Mouse (Mus musculus): ENCODE measurements at regions not wholly inside any gene's neighbourhood (a gene's known extent, or its start where the extent isn't known, plus 50 kb on each side); places are given as distances from the start of the nearest gene placed in this dataset.
A peak's percentile ranks its signal among the peaks of the same experiment; 100 is the strongest.

DNA sequence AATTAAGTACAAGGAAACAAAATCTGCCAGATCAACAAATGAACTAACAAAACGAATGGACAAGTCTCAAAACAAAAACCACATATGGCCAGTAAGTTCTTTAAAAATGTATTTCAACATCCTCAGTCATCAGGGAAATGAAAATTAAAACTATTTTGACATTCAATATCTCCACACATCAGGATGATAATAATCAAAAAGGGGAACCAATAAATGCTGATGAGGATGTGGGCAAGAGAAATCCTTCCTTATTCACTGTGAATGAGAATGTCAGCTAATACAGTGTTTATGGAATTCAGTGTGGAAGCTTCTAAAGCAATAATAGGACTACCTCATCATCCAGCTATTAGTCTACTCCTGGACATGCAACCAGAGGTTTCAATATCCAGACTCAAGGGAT lies 86.1 kb upstream of the Trp63 start:
- ATAC-seq, result no peak
- WGBS, result 81% methylated on average over 1 of the region's 1 CpGs

GRCm38 (mm10) chr16:25603121-25603520 lies 80.4 kb upstream of the Trp63 start:
- WGBS, result 86% methylated on average over 2 of the region's 2 CpGs
- no peak overlapping the region for H3K4me2 ChIP-seq (replicated peaks)
- no peak overlapping the region for H3K9ac ChIP-seq
- H3K36me3 ChIP-seq, result no peaks in the 10 kb centered on the region
- no peak for ATAC-seq
- H3K4me3 ChIP-seq (replicated peaks), result no peak overlapping the region
- no peaks in the 10 kb centered on the region for H3K4me1 ChIP-seq (replicated peaks)
- H3K27me3 ChIP-seq (replicated peaks), result no peaks in the 10 kb centered on the region
- no peaks in the 10 kb centered on the region for H3K9me3 ChIP-seq
- no peak overlapping the region for H3K27ac ChIP-seq

More for the DNA sequence above, 86.1 kb upstream of the Trp63 start:
- no peaks in the 10 kb centered on the region for H3K27me3 ChIP-seq (replicated peaks)
- no peak overlapping the region for H3K4me3 ChIP-seq (replicated peaks)
- H3K4me2 ChIP-seq (replicated peaks), result no peak overlapping the region
- no peak overlapping the region for H3K9ac ChIP-seq
- no peaks in the 10 kb centered on the region for H3K36me3 ChIP-seq
- no peaks in the 10 kb centered on the region for H3K9me3 ChIP-seq
- H3K4me1 ChIP-seq (replicated peaks), result no peaks in the 10 kb centered on the region
- H3K27ac ChIP-seq, result no peak overlapping the region

DNA sequence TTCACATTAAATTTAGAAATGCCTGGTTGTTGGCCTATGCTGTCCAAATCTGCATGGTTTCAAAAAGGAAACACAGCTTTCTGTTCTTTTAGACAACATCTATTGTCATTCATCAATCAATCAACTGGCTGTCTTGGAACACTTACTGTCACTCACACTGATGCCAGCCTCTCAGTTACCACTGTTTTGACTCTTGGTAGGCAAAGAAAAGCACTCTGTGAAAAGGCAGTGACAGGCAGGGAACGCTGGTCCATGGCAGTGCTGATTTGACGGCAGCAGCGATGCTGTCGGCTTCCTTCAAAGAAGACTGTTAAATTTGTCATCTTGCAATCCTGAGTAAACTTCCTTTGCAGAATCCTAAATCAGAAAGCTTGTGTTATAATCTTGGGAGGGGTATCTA lies 68.3 kb upstream of the Trp63 start:
- Histone ChIP-seq H3K9ac (no peak overlapping the region), H3K36me3 (no peaks in the 10 kb centered on the region), H3K4me2 (replicated peaks) (no peak overlapping the region), H3K4me1 (replicated peaks) (no peaks in the 10 kb centered on the region), H3K27ac (no peak overlapping the region), H3K27me3 (replicated peaks) (no peaks in the 10 kb centered on the region), H3K4me3 (replicated peaks) (no peak overlapping the region), H3K9me3 (no peaks in the 10 kb centered on the region)
- ATAC-seq, result no peak
- WGBS, result 73% methylated on average over 4 of the region's 4 CpGs

GRCm38 (mm10) chr16:25615646-25616045 lies 67.9 kb upstream of the Trp63 start:
- Histone ChIP-seq H3K4me1 (replicated peaks) (no peaks in the 10 kb centered on the region), H3K4me2 (replicated peaks) (no peak overlapping the region), H3K4me3 (replicated peaks) (no peak overlapping the region), H3K36me3 (no peaks in the 10 kb centered on the region), H3K27me3 (replicated peaks) (no peaks in the 10 kb centered on the region), H3K9ac (no peak overlapping the region), H3K27ac (no peak overlapping the region), H3K9me3 (no peaks in the 10 kb centered on the region)
- no peak for ATAC-seq

GRCm38 (mm10) chr16:25618898-25619297 lies 64.7 kb upstream of the Trp63 start:
- Histone ChIP-seq H3K27me3 (replicated peaks) (no peaks in the 10 kb centered on the region), H3K36me3 (no peaks in the 10 kb centered on the region), H3K4me3 (replicated peaks) (no peak overlapping the region), H3K4me1 (replicated peaks) (no peaks in the 10 kb centered on the region), H3K27ac (no peak overlapping the region), H3K4me2 (replicated peaks) (no peak overlapping the region), H3K9me3 (no peaks in the 10 kb centered on the region), H3K9ac (no peak overlapping the region)
- 86% methylated on average over 4 of the region's 4 CpGs for WGBS
- ATAC-seq, result no peak

GRCm38 (mm10) chr16:25622651-25623050 lies 60.9 kb upstream of the Trp63 start:
- H3K27ac ChIP-seq, result no peak overlapping the region
- 84% methylated on average over 2 of the region's 2 CpGs for WGBS
- H3K4me2 ChIP-seq (replicated peaks), result no peak overlapping the region
- no peak overlapping the region for H3K4me3 ChIP-seq (replicated peaks)
- no peaks in the 10 kb centered on the region for H3K27me3 ChIP-seq (replicated peaks)
- H3K9me3 ChIP-seq, result no peaks in the 10 kb centered on the region
- ATAC-seq, result no peak
- no peaks in the 10 kb centered on the region for H3K36me3 ChIP-seq
- H3K9ac ChIP-seq, result no peak overlapping the region
- H3K4me1 ChIP-seq (replicated peaks), result no peaks in the 10 kb centered on the region

- Histone ChIP-seq H3K36me3 (no peaks in the 10 kb centered on the region), H3K9me3 (no peaks in the 10 kb centered on the region), H3K27ac (no peak overlapping the region), H3K4me3 (replicated peaks) (no peak overlapping the region), H3K4me2 (replicated peaks) (no peak overlapping the region), H3K4me1 (replicated peaks) (no peaks in the 10 kb centered on the region), H3K27me3 (replicated peaks) (no peaks in the 10 kb centered on the region), H3K9ac (no peak overlapping the region)
- no peak for ATAC-seq
- WGBS, result 71% methylated on average over 1 of the region's 1 CpGs
Observed at GRCm38 (mm10) chr16:25623986-25624623, 59.5 kb upstream of the Trp63 start.

DNA sequence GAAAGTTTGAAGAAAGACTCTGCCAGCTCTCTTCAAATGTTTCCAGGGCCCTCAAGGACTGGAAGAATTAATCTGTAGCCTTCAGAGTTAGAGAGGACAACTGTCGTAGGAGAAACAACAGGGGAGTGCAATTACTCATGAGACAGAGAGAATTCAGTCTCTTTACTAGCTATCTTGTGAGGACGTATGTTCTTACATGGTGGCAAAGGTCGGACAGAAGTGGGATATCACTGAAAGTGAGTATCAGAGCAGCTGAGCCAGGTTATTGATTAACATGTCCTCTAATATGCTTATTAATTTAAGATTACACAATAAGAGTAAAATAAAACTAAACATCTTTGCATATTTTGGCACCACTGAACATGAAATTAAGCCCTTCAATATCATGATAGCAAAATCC lies 53.8 kb upstream of the Trp63 start:
- no peak overlapping the region for H3K27ac ChIP-seq
- H3K9ac ChIP-seq, result no peak overlapping the region
- H3K36me3 ChIP-seq, result no peaks in the 10 kb centered on the region
- H3K27me3 ChIP-seq (replicated peaks), result no peaks in the 10 kb centered on the region
- no peaks in the 10 kb centered on the region for H3K4me1 ChIP-seq (replicated peaks)
- ATAC-seq, result peak; percentile 53; the same call in 1 of the 2 replicates
- no peak overlapping the region for H3K4me2 ChIP-seq (replicated peaks)
- no peak overlapping the region for H3K4me3 ChIP-seq (replicated peaks)
- 42% methylated on average over 3 of the region's 3 CpGs for WGBS
- H3K9me3 ChIP-seq, result no peaks in the 10 kb centered on the region

DNA sequence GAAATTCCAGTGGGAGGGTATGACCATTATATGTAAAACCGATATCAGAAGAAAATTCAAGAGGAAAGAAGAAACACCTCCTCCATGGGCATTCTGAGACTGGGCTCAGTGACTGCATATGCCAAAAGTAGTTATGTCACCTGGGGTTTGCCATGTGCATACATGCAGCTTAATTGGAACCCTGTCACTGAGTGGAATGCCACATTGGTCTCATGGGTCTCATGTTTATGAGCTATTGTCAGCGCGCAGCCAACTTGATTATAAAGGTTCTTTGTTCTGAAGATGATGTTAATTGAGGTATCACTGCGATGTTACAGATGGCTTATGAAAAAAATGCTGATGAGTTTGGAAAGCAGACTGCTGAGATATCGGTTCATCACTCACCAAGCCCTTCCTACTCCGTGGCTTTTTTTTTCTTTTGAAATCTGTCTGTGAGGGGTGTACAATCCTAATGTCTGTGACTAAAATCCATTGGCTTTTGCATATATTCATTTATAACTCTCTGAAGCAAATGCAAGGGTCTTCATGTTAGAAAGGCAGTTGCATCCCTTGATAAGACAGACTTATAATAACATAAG lies 52.3 kb upstream of the Trp63 start:
- H3K4me1 ChIP-seq (replicated peaks), result no peaks in the 10 kb centered on the region
- H3K4me2 ChIP-seq (replicated peaks), result no peak overlapping the region
- H3K4me3 ChIP-seq (replicated peaks), result no peak overlapping the region
- H3K9ac ChIP-seq, result no peak overlapping the region
- H3K9me3 ChIP-seq, result no peaks in the 10 kb centered on the region
- H3K27me3 ChIP-seq (replicated peaks), result no peaks in the 10 kb centered on the region
- 88% methylated on average over 6 of the region's 6 CpGs for WGBS
- H3K36me3 ChIP-seq, result no peaks in the 10 kb centered on the region
- ATAC-seq, result no peak
- no peak overlapping the region for H3K27ac ChIP-seq

All from intestine, embryonic 15.5 days (tissue).